26 mouse cellular contexts compared by ENCODE assay signal in the genomic region with DNA sequence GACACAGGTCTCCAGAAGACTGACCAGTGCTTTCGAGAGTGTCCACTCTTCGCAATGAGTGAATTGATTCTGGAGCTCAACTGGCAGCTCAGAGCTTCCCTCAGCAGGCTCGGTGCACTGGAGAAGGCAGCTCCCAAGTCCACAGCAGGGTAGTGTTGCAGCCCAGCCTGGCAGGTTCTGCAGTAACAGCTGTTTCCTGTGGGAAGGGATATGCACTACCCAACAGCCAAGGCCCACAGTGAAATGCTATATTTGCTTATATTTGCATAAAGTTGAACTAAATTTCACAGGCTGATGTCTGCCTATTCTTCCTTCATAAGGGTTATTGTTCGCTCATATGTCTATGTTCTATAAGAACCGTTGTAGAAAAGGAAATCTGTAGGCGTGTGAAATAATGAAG. TPM values are rescaled to one million over a fixed set of nuclear protein-coding genes. Genes with fewer than 3 reads are reported as not detected.
DNase-seq lines count a peak whose midpoint lies in the region; ATAC-seq lines count a peak whose summit lies in the region.
"Had no signal": no experiment of that assay in that cellular context is flagged by ENCODE, and none has a peak within 500 bp of the region (broad histone marks: within the 10 kb centered on the region; RNA-seq: fewer than 3 reads in every experiment).

No protein-coding gene starts in this region.

- 97% methylated on average over 6 of the region's 6 CpGs for WGBS in midbrain, embryonic 13.5 days
- 96% methylated on average over 6 of the region's 6 CpGs for WGBS in forebrain, embryonic 12.5 days

- H3K9me3 ChIP-seq in midbrain, embryonic 13.5 days = no peaks in the 10 kb centered on the region
- H3K9me3 ChIP-seq in forebrain, embryonic 12.5 days = no peaks in the 10 kb centered on the region
- H3K9me3 ChIP-seq: forebrain, embryonic 15.5 days; hindbrain, embryonic 10.5 days; kidney, embryonic 15.5 days; liver, embryonic 12.5 days had no signal

- H3K27me3 ChIP-seq in midbrain, embryonic 13.5 days = no peaks in the 10 kb centered on the region
- H3K27me3 ChIP-seq in forebrain, embryonic 12.5 days = no peaks in the 10 kb centered on the region
- H3K27me3 ChIP-seq: forebrain, embryonic 15.5 days; kidney, embryonic 15.5 days; limb, embryonic 12.5 days; liver, embryonic 12.5 days had no signal

- DNase-seq in frontal cortex, postnatal 10 days (ENCODE audit: low spot score in 2 of 2) = no peak
- peak; percentile 36 to 68 for DNase-seq in left cerebral cortex, adult 18-20 months (ENCODE audit: low spot score in 2 of 2)
- DNase-seq in left cerebral cortex, postnatal 4 days = no peak
- peak; percentile 35 to 40 for DNase-seq in right cerebral cortex, adult 2 months (ENCODE audit: low spot score in 2 of 2)
- DNase-seq: adrenal gland, adult 8-10 months; cerebellum, adult 18-20 months; cerebellum, postnatal 25 days; embryo, embryonic 11 days; kidney, adult 11 months; kidney, postnatal 4 days; lung, adult 18-20 months; lung, postnatal 10 days had no signal

- no peak overlapping the region for H3K9ac ChIP-seq in midbrain, embryonic 13.5 days (replicated peaks)
- no peak overlapping the region for H3K9ac ChIP-seq in forebrain, embryonic 12.5 days
- H3K9ac ChIP-seq: forebrain, embryonic 15.5 days; kidney, embryonic 15.5 days; limb, embryonic 12.5 days; liver, embryonic 12.5 days had no signal

- ATAC-seq in frontal cortex, adult (ENCODE audit: low TSS enrichment) = peak; percentile 97
- ATAC-seq in midbrain, embryonic 13.5 days = no peak
- ATAC-seq in megakaryocyte progenitor cell, adult 5-6 weeks (replicated peaks; ENCODE audit: poor library complexity) = no peak
- no peak for ATAC-seq in forebrain, embryonic 12.5 days (ENCODE audit: low FRiP score)
- ATAC-seq: activated CD4-positive, CD25-positive, alpha-beta regulatory T cell, adult 4 months; forebrain, embryonic 15.5 days; liver, embryonic 12.5 days had no signal

- H3K27ac ChIP-seq in midbrain, embryonic 13.5 days = no peak overlapping the region
- no peak overlapping the region for H3K27ac ChIP-seq in forebrain, embryonic 12.5 days
- H3K27ac ChIP-seq: forebrain, embryonic 15.5 days; hindbrain, embryonic 10.5 days; kidney, embryonic 15.5 days; limb, embryonic 12.5 days; liver, embryonic 12.5 days; stomach, postnatal 0 days had no signal

- H3K4me1 ChIP-seq in midbrain, embryonic 13.5 days (replicated peaks) = no peaks in the 10 kb centered on the region
- H3K4me1 ChIP-seq in forebrain, embryonic 12.5 days = no peaks in the 10 kb centered on the region
- H3K4me1 ChIP-seq: forebrain, embryonic 15.5 days; hindbrain, embryonic 10.5 days; kidney, embryonic 15.5 days; limb, embryonic 12.5 days; liver, embryonic 12.5 days had no signal

- intact Hi-C loops in left cerebral cortex, postnatal 4 days (cut with DNase I) = no loop called here

- H3K4me3 ChIP-seq in midbrain, embryonic 13.5 days (replicated peaks) = no peak overlapping the region
- H3K4me3 ChIP-seq in forebrain, embryonic 12.5 days (replicated peaks) = no peak overlapping the region
- H3K4me3 ChIP-seq: forebrain, embryonic 15.5 days; hindbrain, embryonic 10.5 days; kidney, embryonic 15.5 days; limb, embryonic 12.5 days; liver, embryonic 12.5 days had no signal

- no peak overlapping the region for H3K4me2 ChIP-seq in midbrain, embryonic 13.5 days (replicated peaks)
- no peak overlapping the region for H3K4me2 ChIP-seq in forebrain, embryonic 12.5 days
- H3K4me2 ChIP-seq: forebrain, embryonic 15.5 days; heart, embryonic 11.5 days; kidney, embryonic 15.5 days; limb, embryonic 12.5 days; liver, embryonic 12.5 days; midbrain, embryonic 11.5 days had no signal

- H3K36me3 ChIP-seq in midbrain, embryonic 13.5 days = no peaks in the 10 kb centered on the region
- peaks cover 3% of the 10 kb centered on the region; the same call in 1 of the 2 replicates for H3K36me3 ChIP-seq in forebrain, embryonic 12.5 days (replicated peaks)
- H3K36me3 ChIP-seq: forebrain, embryonic 15.5 days; liver, embryonic 12.5 days had no signal

RNA-seq across cellular contexts. Expression of a gene that starts 50.0 kb away (rescaled TPM):
- 100 to 1,000 TPM; 185 to 214 TPM for total RNA-seq in left cerebral cortex, adult 18-20 months (2021)
- 10 to 100 TPM; 43.1 to 49.9 TPM for total RNA-seq in left cerebral cortex, postnatal 4 days (2021)
- 62.3 and 62.8 TPM in 2 replicates for polyA plus RNA-seq in midbrain, embryonic 13.5 days (2015; fragmentation: Nextera tagmentation; extraction: Ambion mirVana)
- not detected in 2 replicates for total RNA-seq in megakaryocyte progenitor cell, adult 5-6 weeks (2015)
- total RNA-seq in megakaryocyte progenitor cell, adult 5-6 weeks (2017) = not detected in 2 replicates
- 25.5 and 26.6 TPM in 2 replicates for polyA plus RNA-seq in forebrain, embryonic 12.5 days (2016; fragmentation: Nextera tagmentation; extraction: Ambion mirVana)
- total RNA-seq: granulocyte monocyte progenitor cell, adult 5-6 weeks had no signal
- polyA plus RNA-seq: activated CD4-positive, CD25-positive, alpha-beta regulatory T cell, adult 4 months had no signal

Comparison
In these comparisons a context has a peak if more than half of its experiments do, and no peak if none do; other contexts are left out.
1. DNase-seq: peak in left cerebral cortex, adult 18-20 months (2 of 2) and right cerebral cortex, adult 2 months (2 of 2); none in frontal cortex, postnatal 10 days (0 of 2) and left cerebral cortex, postnatal 4 days (single experiment).
2. RNA of a gene that starts 50.0 kb away (total RNA-seq): 185 to 214 TPM in left cerebral cortex, adult 18-20 months and 43.1 to 49.9 TPM in left cerebral cortex, postnatal 4 days; not detected in megakaryocyte progenitor cell, adult 5-6 weeks; every median in the first group is over 10 times any median in the second.